Mouse (Mus musculus) testis, postnatal 14 days (tissue): ENCODE measurements around the gene Gpr146.

Experiments
- DNase-seq: peaks from one replicate; pipeline ENCODE4 v3.0.0; 2021; ENCODE audit warnings: low spot score

Gene Gpr146

GRCm38 (mm10) chr5:139399991-139400390, 22.5 kb downstream of the Gpr146 start:
- no peak for DNase-seq

GRCm38 (mm10) chr5:139402106-139402505, 24.6 kb downstream of the Gpr146 start:
- DNase-seq: no peak

DNA sequence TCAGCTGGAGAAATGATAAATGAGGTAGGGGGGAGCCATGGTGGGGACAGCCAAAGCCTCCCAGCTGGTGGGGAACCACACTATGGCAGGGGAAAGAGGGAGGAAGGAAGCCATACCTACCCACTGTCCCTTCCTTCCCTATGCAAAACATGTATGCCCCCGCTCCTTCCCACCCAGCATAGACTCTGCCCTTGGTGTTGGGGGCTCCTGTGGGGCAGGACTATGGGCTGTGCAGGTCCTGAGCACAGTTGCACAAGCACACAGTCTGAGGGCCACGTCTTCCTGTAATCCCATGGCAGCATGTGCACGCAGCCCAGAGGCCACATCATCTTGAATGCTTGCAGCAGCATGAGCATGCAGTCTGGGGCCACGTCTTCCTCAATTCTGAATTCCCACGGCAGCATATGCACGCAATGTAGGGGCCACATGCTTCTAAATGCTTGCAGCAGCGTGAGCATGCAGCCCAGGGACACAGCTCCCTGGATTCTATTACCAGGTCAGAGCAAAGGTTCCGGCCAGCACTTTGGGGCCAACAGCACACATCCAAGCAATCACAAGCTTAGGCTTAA, 26.3 kb downstream of the Gpr146 start:
- DNase-seq: no peak

DNA sequence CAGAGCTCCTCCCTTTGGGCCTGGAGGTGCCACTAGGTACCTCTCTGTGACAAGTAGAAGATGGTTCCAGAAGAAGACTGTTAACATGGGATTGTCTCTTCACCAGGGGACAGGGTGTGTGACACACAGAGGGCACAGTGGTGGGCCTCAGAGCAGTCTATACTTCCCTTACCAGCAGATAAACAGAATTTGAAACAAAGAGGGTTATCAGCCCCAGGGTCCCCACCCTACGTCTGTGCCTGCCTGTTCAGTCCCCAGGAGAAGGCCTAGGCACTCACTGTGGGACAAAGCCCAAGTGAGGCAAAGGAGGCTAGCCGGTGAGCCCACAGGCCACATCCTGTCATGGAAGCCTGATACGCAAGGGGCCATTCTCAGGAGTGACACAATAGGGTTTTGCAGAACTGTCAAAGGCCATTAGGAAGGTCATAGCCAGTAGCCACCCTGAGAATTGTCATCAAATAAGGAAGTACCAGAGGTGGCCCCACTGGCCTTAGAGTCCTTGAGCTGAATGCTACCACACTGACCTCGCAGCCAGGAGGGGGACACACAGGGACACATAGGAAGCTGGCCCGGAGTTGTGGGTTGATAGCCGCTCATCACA, 27.4 kb downstream of the Gpr146 start, which contains the start of gene C130050O18Rik:
Gene C130050O18Rik (plus strand): TSS at position 480 of the 601 bp plus-strand sequence.
- no peak for DNase-seq

DNA sequence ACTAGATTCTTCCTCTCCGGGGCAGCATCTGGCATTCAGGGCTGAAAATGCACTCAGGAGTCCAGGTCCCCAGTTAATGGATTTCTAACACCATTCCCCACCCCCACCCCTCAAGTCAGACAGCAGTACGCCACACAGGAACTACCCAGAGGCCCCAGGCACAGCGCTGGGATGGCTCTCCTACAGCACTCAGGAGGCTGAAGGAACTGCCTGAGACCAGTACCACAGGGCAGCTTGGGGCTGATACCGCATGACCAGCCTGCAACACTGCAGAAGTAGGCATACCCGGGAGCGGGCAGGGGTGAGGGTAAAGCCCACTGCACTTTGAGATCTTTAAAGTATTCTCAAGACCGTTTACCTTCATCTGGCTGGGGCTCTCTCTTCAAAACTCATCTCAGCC, 28.0 kb downstream of the Gpr146 start:
- no peak for DNase-seq

DNA sequence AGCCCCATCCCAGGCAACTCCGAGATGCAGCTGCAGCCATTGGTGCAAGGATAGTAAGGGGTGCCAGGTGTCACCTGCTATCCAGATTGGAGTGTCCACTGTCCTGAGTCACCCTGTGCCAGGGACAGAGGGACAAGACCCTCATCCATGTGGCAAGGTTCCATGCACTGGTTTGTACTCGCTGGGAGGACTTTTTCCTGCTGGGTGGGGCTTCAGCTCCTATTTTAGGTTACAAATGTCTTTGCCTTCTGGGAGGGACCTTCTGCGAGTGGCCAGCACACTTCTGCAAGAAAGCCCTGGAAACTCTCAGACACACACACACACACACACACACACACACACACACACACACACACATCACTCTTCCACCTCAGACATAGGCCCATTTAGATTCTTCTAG, 28.5 kb downstream of the Gpr146 start:
- no peak for DNase-seq

DNA sequence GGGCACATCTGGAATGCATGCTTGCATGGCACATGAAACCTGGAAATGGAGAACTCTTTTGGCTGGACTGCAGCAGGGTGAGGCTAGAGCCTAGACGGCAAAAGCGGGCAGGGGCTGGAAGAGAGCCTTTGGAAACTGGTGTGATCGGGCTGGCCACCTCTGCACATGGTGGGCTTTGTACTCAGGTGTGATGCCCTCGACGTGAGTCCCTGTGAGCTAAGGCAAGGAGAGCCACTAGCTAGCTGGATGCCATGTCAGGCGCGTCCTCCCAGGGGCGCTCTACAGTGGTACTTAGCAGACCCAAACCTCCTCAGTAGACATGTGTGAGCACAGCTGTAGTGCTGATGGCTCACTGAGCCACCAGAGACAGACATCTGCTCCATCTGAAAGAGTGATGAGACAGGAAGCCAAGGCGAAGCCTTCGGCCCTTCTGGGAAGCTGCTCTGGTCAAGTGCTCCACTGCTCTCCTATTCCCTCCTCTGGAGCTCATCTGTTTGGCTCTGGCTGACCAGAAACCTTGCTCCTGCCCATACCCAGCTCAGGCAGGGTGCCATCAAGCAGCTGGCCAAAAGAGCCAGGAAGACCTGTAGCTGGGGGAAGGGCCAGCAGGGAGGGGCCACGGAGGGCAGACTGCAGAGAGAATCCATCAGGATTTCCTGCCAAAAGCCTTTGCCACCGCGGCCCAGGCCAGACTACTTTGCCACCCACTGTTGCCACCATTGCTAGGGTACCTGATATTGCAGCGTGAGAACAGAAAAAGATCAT, 29.8 kb downstream of the Gpr146 start:
- DNase-seq: no peak

DNA sequence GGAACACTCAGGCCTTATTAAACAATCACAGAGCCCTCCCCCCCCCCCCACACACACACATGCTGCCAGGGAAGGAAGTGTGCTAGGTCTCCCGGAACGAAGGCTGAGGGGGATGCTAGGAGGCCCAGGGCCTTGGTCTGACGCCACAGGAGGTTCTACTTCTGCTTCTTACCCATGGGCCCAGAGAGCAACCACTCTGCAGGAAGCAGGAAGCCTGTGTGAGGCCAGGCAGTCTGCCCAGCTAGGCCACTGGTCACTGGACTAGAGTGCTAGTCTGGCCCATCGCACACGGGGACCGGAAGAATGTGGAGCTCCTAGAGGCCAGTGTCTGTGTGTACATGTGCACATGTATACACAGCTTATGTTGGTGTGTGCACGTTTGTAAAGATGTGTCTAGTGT, 31.0 kb downstream of the Gpr146 start:
- DNase-seq: no peak

GRCm38 (mm10) chr5:139409412-139409811, 31.9 kb downstream of the Gpr146 start:
- DNase-seq: peak; percentile 70

DNA sequence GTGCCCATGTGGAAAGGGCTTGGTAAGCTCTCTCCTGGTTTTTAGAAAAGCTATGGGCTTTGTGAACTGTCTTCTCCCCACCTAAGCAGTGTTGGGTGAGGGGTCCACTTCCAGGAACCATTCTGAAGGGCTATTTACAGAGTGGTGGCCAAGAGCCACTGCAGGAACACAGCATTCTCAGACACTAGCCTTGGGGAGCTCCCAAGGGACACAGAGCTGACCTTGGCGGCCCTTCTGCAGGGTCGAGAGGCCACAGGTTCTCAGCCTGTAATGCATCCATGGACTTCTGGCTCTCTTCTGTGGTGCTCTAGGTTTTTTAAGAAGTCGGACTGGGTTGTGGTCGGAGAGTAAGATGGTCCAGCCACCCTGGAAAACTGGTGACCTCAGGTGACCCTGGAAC, 32.6 kb downstream of the Gpr146 start:
- DNase-seq: peak; percentile 39

DNA sequence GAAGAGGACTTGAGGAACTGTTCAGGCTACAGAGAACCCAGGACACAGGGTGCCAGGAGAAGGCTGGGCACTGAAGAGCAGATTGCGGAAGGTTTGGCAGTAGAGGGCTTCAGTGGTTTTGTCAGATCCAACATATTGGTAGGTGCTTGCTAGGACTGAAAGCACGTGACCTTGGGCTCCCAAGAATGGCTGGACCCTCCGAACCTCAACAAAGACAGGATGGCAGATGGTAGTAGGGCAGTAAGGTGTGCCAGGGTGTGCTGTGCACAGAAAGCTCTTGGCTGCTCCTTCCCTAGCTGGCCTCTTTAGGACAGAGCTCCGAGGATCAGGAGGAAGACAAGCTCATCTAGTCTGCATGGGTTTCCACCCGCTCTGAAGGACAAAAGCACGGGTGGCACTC, 33.6 kb downstream of the Gpr146 start:
- DNase-seq: no peak

GRCm38 (mm10) chr5:139411665-139412314, 34.3 kb downstream of the Gpr146 start:
- DNase-seq: no peak

DNA sequence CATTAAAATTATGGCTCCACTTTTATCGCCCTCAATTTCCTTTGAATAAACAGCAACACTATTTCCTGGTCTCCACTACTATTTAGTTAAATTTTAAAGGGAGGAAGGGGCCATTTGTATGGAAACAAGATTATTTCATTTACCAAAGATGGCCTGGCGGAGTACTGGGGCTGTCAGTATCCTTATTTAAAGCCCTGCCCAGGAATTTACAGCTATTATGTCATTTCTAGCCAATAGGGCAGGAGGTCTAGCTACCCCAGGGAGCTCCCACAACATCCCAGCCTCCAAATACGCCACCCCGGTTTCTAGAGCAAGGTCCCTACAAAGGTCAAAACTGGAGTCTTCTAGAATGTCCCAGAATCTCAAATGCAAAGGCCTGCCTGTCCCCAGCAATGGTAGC, 36.0 kb downstream of the Gpr146 start:
- DNase-seq: no peak

DNA sequence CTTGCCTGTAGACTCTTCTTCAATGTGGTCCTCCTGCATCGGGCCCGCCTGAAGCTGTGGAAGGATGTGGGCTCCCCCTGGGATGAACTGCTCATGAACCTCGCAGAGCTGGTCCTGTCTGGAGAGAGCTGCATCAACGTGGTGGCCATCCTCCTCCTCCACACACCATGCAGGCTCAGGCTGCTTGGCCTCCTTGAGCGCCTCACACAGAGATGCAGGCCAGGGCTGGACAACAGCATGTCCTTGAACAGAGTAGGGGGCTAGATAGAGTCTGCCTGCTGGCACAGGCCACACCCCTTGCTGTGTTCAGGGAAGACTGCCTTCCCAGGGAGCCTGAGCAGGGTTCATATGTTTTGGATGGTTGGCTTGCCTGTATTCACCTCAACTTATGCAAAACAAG, 37.5 kb downstream of the Gpr146 start:
- DNase-seq: no peak

DNA sequence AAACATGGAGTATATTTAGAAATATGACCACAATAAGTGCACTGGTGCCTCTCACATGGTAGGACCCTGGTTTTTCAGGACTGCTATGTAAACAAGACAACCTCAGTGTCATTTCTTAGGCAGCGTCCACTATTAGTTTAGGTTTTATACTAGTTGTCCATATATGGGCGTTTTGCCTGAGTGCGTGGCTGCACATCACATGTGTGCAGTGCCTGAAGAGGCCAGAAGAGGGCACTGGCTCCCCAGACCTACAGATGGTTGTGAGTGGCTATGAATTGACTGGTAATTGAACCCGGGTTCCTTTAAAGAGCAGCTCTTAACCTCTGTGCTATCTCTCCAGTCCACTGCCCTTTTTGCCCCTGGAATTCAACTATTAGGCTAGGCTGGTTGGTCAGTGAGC, 39.4 kb downstream of the Gpr146 start:
- no peak for DNase-seq

GRCm38 (mm10) chr5:139417480-139417879, 40.0 kb downstream of the Gpr146 start:
- DNase-seq: no peak

DNA sequence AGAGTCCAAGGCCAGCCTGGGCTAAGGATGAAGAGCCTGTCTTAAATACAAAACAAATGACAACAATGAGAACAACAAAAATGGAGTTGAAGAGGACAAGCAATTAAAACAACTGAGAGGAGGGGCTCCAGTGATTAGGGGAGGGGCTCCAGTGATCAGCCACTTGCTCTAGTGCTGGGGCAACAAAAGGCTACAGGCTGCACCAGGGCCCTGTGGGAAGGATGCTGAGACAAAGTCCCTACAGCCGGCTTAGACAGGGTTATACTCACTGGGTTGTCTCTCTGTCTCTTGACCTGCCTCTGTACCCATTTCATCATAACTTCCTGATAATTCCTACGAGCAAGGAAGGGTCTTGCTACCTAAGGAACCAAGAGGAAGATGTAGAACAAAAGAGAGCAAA, 40.6 kb downstream of the Gpr146 start:
- no peak for DNase-seq

- DNase-seq: no peak
These were observed 41.1 kb downstream of the Gpr146 start for GRCm38 (mm10) chr5:139418633-139419032.

DNA sequence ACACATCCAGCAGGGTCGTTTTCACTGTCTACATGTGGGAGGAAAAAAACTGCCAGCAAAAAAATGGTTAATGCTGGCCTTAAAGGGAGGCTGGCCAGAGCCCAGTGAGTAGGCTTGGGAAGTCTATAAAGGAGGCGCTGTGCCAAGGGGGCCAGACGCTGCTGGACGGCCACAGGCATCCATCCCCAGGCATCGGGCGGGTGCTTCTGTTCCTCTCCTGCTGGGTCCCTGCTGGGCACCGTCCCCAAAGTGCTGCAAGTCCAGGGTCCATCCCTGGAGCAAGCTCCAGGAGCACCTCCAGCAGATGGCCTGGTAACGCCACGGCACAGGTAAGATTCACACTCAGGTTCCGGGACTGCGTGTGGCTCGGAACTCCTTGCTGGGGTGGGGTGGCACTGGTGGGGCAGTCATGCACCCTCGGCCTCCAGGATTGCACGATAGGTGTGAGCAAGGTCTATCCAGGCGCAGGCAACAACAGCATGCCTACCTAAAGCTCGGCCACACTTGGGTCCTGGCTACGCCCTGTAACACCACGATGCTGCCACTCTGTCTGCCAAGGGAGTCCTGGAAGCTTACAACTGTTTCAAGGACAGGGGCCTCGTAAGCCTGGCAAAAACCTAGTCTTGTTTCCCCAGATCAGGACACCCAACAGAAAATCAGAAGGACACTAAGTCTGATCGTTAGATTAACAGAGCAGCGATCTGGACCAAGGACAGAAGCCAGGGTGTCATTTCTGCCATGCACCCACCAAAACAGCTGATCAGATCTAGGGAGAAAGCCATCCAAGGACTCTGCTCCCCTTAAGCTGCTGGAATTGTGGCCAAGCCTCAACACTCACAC, 45.7 kb downstream of the Gpr146 start, which contains the start of gene Gper1:
Gene Gper1 (plus strand): TSS at position 126 of the 840 bp plus-strand sequence.
- no peak for DNase-seq

- no peak for DNase-seq
These were observed 47.7 kb downstream of the Gpr146 start for GRCm38 (mm10) chr5:139425198-139425597.

DNA sequence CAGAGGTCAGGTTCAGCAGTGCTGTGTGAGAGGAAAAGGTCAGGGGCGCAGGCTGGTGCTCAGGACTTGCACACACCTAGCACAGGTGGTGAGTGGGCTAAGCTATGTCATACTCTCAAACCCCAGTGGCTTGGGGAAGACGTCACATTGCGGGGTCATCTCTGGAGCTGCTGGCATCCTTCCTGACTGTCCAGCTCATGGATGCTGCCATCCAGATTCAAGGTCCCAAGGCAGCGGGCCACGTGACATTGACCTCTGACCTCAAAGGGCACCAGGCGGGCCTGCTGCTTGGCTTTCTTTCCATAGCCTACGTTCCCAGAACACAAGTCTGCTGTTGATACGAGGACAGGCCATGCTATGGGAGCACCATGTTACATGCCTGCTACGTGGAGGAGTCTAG, 49.5 kb downstream of the Gpr146 start:
- DNase-seq: no peak

DNA sequence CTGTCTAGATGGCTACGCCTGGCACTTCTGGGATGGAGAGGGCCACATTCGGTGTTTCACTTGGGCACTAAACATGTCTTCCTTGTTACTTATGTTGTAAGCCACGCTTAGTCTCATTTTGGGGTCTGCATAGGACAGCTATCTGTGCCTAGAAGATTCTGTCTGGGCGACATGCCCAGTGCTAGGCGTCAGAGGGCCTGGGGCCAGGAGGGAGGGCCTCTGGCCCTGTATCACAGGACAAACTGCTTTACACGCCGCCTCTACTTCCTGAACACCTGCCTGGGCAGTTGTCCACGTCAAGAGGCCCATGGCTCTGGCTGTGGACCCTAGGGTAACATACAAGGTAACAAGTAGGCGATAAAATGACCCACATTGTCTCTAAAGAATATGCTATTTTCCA, 50.5 kb downstream of the Gpr146 start:
- DNase-seq: no peak
